Mouse (Mus musculus): ENCODE data around the gene Miga2.

The Miga2 gene

DNA sequence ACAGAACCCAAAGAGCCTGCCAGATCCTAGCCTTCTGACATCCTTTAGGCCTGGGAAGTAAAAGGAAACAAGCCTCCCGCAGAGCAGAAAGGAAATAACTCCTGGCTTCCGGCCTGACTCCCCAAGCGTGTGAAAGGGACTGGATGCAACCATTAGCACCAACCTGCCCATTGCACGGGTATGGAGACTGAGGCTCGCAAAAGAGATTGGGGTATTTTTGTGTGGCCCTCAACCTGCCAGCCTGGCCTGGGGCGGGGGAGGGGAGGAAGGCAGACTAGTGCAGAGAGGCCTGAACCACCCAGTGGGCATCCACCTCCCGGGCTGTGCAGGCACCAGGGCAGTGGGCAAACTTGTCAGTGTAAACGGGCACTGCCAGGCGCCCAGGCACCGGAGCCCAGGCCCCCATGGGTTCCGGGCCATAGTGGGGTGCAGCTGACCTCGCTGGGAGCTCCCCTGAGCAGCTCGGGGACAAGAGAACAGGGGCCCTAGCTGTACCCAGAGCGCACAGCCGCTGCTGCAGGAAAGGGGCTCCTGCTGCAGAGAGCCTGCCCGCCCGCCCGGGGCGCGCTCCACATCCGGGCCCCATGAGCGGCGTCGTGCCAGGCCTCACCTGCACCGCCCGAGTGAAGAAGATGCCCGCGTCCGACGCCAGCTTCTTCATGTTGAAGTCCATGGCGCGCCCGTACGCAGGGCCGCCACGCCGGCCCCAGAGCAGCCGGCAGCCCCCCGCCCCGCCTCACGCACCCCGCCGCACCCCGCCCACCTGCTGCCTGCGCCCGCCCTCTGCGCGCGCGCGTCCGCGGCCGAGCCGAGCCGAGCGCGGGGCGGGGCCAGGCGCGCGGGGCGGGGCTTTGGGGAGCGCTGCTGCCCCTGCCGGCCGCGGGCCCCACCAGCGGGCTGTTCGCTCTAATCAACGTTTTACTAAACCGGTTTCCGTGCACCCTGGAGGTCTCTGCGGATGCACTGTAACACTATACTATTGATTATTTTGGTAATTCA lies 5.2 kb upstream of the Miga2 start, which contains the start of gene Sh3glb2:
TSS of gene Sh3glb2 (minus strand) at position 805 of the 999 bp plus-strand sequence.
- peak; percentile 72 to 86 for DNase-seq (ENCODE audit: low spot score in 2 of 2)

DNA sequence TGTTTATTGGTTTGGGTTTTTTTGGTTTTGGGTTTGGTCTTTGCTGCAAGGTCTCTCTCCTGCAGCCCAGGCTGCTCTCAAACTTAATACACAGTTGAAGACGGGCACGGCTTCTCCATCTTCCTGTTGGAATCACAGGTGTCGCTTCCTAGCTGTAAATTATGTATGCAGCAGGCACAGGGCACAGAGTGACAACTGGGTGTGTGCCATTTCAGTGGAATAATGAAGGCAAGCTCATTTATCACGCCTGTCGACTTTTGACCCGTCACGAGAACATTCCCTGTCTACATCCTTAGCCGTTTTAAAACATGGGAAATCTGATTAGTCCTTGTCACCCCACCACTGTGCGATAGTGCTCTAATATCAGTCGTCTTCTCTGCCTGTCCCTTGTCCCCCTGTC lies 3.4 kb upstream of the Miga2 start:
- DNase-seq (ENCODE audit: low spot score in 2 of 2), result no peak

DNA sequence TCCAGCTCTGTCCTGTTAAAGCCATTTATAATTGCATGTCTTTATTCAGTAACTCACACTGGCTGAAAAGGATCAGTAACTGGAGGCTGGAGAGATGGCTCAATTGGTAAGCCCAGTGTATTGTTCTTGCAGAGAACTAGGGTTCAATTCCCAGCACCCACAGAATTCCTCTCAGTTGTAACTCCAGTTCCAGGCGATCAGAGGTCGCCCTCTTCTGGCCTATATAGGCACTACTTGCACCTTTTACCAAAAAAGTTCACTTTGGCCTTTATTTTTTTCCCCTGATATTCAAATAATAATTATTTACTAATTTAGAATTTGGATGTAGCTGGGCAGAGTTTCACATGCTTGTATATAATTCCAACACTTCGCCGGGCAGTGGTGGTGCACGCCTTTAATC lies 1.2 kb upstream of the Miga2 start:
- no peak for DNase-seq (ENCODE audit: low spot score in 2 of 2)

DNA sequence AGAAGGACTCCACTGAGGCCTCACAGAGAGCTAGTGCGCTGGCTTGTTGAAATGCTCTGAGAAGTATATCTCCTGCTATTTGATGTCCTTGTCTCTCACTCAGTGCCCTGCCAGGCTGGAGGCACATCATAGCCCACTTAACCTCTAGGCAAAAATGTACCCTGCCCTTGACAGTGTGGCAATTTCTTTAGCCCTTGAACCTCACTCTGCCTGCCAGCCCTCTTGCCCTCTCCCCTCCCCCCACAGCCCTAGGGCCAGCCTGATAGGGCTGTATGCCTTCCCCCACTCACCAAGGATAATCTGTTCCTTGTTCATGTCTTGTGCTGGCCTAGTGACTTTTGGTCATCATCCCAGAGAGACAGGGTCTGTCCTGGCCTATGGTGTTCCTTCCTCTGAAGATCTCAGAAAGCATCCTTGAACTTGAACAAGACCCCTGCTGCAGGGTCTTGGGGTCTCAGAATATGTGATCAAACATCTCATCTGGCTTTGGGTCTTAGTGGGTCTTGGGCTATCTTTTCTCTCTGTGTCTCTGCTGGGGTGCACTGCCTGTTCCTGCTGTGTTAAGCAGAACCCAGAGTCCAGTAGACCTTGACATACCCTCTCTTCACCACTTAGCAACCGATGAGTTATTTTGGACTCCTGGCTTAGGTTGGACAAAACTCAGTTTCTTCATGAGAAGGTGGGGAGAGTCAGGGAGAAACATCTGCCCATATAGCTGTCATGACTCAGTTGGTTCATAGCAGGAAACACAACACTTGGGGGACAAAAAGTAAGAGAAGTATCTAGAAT lies 1.4 kb downstream of the Miga2 start:
- DNase-seq (ENCODE audit: low spot score in 2 of 2), result no peak

DNA sequence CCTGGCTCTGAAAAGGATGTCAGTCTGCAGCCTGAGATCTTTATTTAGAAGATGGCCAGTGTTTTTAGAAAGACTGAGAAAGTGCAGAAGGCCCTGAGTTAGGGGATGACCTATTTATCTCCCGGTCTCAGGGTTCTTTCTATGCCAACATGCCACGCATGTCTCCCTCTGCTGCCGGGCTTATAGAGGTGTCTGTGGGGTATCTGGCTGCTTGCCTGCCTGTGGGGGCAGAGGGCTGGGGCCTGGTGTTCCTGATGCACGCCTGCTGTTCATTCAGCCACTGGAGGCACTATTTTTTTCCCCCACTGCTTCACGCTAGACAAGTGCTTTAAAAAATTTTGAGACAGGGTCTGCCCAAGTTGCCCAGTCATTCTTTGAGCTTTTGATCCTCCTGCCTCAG lies 2.2 kb downstream of the Miga2 start:
- no peak for DNase-seq (ENCODE audit: low spot score in 2 of 2)

DNA sequence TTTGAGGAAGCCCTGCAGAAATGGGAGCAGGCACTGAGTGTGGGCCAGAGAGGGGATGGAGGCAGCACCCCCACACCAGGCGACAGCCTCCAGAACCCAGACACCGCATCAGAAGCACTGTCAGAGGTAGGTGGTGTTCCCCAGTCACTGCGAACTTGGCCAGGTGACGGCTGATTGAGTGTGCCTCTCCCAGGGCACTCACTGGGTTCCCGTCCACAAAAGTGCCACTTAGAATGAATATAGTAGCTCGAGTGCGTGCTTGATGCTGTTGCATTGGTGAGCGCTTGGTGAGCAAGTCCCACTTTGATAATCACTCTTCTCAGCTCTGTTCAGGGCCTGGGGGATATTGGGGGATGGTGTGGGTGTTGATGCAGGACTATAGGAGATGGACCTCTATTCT lies 7.5 kb downstream of the Miga2 start:
- DNase-seq (ENCODE audit: low spot score in 2 of 2), result no peak

DNA sequence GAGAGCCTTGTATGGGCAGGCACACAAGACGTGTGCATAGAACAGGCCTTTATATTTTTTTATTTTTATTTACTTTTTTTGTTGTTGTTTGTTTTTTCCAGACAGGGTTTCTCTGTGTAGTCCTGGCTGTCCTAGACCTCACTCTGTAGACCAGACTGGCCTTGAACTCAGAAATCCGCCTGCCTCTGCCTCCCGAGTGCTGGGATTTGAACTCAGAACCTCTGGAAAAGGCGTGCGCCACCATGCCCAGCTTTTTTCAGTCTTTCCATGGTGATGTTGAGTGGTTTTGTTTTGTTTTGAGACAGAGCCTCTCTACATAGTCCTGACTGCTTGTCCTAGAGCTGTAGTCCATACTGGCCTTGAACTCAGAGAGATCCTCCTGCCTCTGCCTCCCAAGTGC lies 8.7 kb downstream of the Miga2 start:
- no peak for DNase-seq (ENCODE audit: low spot score in 2 of 2)

DNA sequence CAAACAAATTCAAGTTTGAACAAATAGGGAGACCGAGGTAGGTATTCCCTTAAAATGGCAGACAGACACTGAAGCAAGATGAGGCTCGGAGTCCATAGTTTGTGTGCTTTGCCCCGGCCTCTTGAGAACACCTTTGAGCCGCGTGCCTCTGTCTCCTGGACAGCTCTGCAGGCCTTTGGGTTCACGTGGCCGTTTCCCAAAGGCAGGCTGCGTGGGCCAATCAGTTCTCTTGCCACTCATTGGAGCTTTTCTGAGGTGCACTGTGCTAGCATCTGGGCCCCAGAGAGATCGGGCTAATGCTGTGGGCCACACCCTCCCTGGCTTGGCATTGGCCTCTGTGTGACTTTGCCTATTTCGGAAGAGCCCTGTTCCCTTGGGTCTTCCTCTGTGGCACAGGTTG lies 11.9 kb downstream of the Miga2 start:
- DNase-seq (ENCODE audit: low spot score in 2 of 2), result no peak

DNA sequence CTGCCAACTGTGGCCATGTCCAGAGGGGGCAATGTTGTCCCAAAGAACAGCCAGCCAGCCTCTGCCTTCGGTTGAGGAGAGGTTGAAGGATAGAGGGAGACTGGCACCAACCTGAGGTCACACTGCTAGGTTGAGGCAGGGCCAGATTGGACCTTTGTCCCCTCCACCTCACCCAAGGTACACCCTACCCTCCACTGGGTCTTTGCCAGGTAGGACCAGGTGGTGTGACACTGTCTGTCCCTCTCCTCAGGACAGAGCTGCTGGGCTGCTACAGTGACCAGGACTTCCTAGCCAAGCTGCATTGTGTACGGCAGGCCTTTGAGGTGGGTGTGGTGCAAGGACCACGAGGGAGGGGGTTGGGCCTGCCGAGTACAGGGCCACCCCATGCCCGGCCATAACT lies 13.7 kb downstream of the Miga2 start:
- no peak for DNase-seq (ENCODE audit: low spot score in 2 of 2)

DNA sequence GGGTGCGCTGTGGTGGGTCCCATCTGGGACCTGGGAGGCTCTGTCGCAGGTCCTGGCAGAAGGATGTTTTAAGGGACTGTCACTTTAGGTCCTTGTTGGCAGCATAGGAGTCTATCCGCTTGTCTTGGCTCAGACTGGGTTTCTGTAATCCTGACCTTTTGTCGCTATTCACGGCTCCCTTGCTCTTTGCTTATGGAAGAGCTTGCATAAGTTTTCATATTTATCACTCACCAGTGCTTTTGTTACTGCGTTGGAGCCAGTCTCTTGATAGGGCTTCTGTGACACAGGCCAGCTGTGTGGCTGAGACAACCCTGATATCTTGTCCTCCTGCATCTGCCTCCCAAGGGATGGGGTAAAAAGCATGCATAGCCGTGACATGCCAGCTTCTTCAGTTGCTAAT lies 15.3 kb downstream of the Miga2 start:
- DNase-seq (ENCODE audit: low spot score in 2 of 2), result no peak

DNA sequence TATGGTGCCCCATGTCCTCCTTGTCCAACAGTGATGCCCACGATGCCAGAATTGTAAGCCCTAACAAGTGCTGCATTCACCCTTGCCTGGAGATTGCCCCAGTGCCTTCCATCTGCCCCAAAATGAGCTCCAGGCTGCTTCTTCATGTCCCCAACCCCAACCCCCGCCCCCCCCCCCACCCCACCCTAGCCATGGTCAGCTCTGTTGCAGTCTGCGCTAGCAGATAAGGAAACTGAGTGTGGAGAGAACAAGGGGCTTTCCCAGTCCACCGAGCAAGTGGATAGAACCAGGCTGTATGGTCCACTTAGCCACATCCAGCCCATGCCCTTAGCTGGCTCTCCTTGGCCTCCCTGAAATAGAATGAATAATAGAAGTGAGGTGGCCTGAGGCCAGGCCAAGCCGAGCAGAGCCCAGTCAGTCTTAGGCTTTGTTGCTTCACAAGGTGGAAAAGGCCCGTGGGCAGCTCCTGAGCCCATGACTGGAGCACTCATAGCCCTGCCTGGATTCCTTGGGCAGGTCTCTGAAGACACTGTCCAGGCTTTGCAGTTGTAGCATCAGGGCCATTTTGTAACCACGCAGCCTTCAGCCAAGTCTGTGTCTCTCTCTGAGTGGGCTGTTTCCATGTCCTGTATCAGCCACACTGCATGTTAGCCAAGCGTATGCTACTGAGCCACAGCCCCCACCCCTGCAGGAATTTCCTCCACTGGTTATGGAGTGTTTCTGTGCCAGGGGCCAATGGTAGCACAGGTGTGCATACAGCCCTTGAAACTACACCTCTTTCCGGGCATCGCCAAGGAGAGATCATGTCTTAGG lies 16.7 kb downstream of the Miga2 start:
- no peak for DNase-seq (ENCODE audit: low spot score in 2 of 2)

DNA sequence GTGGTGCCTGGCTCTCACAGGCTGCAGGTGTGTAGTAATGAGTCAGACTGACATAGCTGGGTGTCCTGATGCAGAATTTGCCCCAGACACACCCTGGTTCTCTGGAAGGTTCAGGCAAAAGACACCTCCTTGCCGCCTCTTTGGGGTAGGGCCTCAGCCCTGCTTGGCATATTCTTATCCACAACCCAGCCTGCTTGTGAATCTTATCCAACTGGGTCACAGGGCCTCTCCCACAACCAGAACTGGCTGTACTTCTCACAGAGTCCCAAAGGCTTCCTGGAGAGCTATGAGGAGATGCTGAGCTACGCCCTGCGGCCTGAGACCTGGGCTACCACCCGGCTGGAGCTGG lies 17.3 kb downstream of the Miga2 start:
- DNase-seq (ENCODE audit: low spot score in 2 of 2), result no peak

DNA sequence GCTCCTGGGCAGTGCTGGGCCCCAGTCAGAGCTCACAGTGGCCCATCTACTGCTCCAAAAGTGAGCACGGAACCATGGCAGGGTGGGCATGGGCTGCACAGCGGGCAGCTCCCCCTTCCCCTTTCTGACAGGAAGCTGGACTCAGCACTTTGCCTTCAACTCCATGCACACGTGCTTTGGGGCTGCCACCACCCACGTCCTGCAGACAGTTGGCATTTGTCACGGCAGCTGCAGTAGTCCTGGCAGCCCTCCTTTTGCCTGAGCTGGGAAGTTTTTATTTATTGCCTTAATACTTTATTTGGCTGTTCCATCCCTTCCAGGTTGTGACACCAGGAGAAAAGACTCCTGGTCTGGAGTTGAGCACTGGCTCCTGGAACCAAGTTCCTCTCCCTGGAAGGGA lies 20.8 kb downstream of the Miga2 start:
- DNase-seq (ENCODE audit: low spot score in 2 of 2), result no peak

DNA sequence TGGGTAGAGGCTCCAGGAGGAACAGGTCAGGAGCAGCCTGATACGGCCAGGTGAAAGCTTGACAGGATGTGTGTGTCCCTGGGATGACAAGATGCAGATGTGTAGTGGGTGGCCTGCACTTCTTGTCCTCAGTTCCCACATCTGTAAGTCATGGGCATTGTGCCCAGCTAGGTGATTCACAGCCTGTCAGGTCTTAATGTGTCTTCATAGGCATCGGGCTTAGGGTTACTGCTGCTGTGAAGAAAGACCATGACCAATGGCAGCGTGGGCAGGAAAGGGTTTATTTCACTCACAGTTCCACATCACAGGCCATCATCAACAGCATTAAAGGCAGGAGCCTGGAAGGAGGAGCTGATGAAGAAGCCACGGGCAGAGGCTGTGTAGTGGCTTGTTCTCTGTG lies 21.6 kb downstream of the Miga2 start:
- no peak for DNase-seq (ENCODE audit: low spot score in 2 of 2)

DNA sequence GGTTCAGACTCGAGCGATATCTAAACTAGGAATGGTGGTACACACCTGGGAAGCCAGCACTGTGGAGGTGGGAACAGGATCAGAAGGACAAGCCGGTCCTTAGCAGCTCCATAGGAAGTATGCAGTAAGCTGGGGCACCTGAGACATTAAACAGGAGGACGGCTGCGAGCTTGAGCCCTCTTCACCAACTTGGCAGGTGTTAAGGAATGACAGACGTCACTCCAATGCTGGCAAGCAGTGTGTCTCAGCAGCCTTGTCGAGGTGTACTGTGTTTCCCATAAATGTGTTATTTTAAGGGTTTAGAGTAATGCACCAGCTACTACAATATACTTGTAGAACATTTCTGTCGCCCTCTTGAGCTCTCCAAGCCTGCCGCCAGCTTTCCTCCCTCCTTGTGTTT lies 22.9 kb downstream of the Miga2 start:
- DNase-seq (ENCODE audit: low spot score in 2 of 2), result no peak

DNA sequence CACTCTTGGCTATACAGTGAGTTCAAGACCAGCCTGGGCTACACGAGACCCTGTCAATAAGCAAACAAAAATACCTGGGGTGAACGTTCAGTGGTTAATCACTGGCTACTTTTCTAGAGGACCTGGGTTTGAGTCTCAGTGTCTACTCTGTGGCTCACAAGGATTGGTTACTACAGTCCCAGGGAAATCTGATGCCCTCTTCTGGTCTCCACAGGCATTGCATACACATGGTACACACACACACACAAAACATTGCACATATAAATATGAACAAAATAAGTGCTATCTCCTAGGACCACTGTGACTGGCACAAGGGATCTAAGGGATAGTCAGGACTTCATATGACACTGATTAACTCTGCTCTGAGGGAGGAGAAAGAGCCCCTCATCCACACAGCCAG lies 25.0 kb downstream of the Miga2 start:
- DNase-seq (ENCODE audit: low spot score in 2 of 2), result no peak

DNA sequence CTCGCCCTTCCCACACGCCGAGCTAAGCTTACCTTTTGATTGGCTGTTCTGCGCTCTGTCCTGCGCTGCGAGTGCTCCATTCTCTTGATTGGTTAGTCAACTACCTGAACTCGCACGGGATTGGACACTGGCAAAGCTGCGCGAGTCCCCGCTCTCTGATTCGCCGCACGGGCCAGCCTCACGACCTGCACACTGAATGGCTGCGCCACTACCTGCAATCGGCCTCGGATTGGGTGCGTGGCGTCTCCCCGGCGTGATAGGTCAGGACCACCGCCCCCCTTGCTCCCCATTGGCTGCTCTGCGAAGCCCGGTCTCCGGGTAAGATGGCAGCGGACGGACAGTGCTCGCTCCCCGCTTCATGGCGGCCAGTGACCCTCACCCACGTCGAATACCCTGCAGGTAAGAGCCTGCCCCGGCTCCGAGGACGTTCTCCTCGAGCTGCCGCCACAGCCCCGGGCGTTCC lies 28.1 kb downstream of the Miga2 start, which contains the start of gene Dolpp1:
TSS of gene Dolpp1 (plus strand) at position 141 of the 463 bp plus-strand sequence.
- peak; percentile 92 to 96 for DNase-seq (ENCODE audit: low spot score in 2 of 2)

DNA sequence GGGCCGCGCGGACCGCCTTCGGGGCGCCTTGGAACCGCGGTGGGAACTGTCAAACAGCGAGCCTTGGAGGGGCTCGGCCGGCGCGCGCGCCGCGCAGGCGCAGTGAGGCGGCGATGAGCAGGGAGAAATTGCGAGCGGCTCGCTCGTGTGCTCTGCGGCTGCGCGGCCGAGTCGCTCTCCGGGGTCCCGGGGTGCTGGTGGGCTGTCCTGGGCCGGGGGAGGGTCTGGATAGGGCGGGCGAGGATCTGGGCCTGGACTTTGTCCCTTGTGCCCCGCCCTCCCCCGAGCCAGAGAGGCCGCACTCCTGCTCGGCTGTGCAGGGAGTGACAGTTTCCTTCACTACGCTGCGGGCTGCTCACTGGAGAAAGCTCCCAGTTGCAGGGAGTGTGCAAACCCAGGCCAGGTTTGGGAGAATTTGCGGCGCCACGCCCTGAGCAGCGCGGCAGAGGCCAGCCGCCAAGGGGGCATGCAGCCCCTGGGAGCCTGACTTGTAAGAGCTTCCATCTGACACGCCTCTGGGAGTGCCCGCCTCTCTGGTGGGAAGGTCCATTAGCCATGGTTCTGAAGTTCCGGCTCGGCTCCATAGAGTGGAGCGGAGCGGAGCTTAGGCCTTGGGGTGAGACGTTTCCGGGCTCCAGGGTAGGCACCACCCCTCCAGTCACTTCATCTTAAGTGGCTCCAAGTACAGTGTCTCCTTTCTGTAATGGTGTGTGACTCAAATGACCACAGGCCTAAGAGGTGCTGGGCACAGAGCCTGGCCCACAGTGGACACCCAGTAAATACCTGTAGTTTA lies 28.7 kb downstream of the Miga2 start:
- peak; percentile 63 to 88 for DNase-seq (ENCODE audit: low spot score in 2 of 2)

DNA sequence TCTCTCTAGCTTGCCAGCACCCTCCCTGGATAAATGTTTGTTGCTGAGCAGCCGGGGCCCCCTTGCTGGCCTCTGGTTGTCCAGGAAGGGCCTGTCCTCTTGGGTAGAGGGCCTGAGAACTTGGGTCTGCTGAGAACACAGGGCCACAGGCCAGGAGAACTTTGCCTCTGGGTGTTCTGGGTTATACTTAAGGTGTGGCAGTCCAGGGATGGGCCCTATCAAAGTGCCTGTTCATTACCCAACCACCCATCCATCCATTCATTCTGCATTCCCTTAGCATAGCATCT lies 29.3 kb downstream of the Miga2 start:
- no peak for DNase-seq (ENCODE audit: low spot score in 2 of 2)

DNA sequence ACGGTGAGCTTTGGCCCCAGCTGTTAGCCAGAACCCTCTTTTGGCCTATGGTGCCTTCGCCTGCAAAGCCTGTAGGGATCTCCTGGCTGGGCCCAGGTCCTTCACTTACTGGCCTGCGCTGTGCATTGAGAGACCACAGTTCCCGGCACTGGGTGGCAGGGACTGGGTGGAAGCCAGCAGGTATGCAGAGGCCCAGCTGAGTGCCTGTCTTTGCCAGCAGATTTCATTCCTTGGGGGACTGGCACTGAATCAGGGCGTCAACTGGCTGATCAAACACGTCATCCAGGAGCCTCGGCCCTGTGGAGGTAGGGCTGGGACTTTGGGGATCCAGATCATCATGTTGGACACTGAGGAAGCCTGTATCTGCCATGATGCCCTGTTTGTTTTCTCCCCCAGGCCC lies 31.7 kb downstream of the Miga2 start:
- no peak for DNase-seq (ENCODE audit: low spot score in 2 of 2)

DNA sequence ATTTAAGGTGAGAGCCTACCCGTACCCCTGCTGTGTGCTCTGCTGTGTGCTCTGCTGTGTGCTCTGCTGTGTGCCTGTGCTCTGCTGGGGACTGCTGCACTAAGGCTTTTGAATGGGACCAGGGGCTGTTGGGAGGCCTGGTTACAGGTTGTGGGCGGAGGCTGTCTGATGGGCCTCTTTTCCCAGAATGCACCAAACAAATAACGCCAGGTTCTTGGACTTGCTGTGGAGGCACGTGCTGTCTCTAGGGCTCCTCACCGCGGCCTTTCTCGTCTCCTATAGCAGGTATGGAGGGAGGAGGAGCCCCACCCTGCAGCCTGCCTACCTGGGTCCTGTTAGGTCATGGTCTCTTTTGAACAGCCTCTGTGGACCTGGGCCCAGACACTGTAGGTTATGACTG lies 32.2 kb downstream of the Miga2 start:
- no peak for DNase-seq (ENCODE audit: low spot score in 2 of 2)
